Mouse (Mus musculus) left cerebral cortex, postnatal 36 days (tissue): ENCODE measurements at regions not wholly inside any gene's neighbourhood (a gene's known extent, or its start where the extent isn't known, plus 50 kb on each side); places are given as distances from the start of the nearest gene placed in this dataset.
"Not testable (repeated sequence)": the region's sequence is repeated elsewhere in the genome, so short reads cannot be mapped to it uniquely, and the experiment has no call there.

ENCODE experiments used
- DNase-seq, 2 experiments: peaks; one replicate each; pipeline ENCODE4 v3.0.0; 2021 to 2022; ENCODE audit warnings: low spot score in 2 of 2, mixed read lengths in 1 of 2
- intact Hi-C: fragments of 180-260 bp; cut with DNase I; formaldehyde crosslinking; loops from one replicate; pipeline ENCODE4 v1.15.1; 2025

GRCm38 (mm10) chr10:68935843-68936242, 212.4 kb downstream of the Tmem26 start:
- intact Hi-C loops: no loop called here
- DNase-seq: no peak

- no peak for DNase-seq
- intact Hi-C loops: no loop called here
Measured at GRCm38 (mm10) chr10:68943239-68943638, 208.0 kb upstream of the Rhobtb1 start.

DNA sequence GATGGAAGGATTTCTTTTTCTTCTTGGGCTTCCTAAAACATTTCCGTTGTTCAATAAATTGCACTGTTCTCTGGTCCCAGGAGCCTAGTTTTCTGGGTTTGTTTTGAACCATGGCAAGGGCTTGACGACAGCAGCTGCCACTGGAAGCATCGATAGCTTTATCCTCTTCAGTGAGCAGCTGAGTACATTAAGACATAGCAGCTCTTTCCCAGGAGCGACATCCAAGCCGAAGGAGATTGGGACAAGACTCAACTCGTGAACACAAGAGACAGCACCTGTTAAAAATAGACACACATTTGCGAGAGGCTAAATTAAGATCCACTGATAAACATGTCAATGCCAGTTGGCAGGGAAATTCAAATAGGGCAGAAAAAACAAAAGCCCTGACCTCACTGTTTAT, 194.7 kb upstream of the Rhobtb1 start:
- no peak for DNase-seq
- intact Hi-C loops: no loop called here

DNA sequence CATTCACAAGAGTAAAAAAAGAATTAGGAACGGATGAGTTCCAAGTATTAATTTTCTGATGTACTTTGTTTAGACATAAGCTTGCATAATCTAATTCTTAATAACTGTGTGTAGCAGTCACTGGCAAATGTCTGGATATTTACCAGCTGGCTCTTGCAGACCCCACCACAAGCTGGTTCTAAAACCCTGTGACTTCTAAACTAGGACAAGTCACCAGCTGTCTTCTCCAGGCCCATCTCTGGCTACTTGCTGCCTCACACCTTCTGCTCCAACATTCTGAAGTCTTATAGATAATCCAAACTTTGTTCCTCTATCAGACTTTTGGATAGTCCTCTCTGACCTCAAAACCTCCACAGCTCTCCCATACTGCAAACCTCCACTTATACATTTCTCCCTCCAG, 189.9 kb upstream of the Rhobtb1 start:
- intact Hi-C loops: no loop called here
- DNase-seq: no peak

GRCm38 (mm10) chr10:68963090-68963489, 188.1 kb upstream of the Rhobtb1 start:
- DNase-seq: no peak
- intact Hi-C loops: no loop called here

DNA sequence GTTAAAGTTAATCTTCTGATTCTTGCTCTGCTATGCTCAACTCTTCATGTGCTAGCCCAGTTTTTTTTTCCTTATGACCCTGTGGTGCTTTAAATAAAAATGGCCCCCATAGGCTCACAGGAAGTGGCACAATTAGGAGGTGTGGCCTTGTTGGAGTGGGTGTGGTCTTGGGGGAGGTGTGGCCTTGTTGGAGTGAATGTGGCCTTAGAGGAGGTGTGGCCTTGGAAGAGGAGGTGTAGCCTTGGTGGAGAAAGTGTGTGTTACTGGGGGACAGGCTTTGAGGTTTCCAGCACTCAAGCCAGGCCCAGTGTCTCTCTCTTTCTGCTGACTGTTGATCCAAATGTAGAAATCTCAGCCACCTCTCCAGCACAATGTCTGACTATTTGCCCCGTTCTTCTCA, 186.0 kb upstream of the Rhobtb1 start:
- no peak for DNase-seq
- intact Hi-C loops: no loop called here

DNA sequence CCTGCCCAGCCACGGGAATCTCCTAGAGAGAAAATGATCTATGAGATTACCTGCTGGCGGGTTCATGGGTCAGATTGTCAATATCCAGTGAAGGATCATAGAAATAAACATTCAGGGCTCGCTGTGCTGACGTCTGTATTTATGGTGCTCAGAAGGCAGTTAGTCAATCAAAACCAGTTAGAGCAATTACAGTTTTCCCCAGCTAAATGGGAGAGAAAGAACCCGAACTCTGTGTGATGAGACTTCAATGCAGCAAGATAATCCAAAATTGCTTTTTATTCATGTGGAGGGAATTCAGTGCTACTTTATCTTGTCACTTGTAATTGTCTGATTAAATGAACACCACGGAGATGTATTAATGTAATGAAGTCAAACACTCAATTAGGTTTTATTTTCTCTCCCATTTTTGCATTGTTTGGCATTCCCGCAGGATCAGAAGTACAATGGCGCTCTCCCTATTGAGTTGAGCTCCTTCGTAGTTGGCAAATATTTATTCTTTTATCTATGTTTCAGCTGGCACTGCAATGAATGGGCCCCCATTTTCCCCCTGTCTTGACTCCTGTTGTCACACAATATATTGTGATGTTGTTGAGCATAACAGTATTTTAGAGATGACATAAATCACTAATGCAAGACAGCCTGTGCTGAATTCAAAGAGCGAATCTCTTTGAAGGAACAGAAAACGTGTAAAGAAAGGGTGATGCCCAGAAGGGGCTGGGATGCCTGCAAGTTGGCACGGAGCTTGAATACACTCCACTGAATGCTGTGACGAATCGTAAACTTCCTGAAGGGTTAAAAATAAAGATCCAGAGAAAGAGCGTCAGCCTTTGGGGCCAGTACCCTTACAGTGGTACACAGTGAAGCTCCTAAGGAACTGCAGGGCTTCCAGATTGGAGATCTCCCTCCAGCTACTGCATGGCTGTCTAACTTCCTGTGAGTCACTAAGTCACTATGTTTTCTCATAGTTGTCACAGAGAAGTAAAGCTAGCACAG, 183.0 kb upstream of the Rhobtb1 start:
- DNase-seq: no peak
- intact Hi-C loops: no loop called here

GRCm38 (mm10) chr10:68970521-68970920, 180.7 kb upstream of the Rhobtb1 start:
- DNase-seq: no peak
- intact Hi-C loops: no loop called here

- DNase-seq: no peak
- intact Hi-C loops: no loop called here
Measured at GRCm38 (mm10) chr10:68974771-68975170, 176.5 kb upstream of the Rhobtb1 start.

DNA sequence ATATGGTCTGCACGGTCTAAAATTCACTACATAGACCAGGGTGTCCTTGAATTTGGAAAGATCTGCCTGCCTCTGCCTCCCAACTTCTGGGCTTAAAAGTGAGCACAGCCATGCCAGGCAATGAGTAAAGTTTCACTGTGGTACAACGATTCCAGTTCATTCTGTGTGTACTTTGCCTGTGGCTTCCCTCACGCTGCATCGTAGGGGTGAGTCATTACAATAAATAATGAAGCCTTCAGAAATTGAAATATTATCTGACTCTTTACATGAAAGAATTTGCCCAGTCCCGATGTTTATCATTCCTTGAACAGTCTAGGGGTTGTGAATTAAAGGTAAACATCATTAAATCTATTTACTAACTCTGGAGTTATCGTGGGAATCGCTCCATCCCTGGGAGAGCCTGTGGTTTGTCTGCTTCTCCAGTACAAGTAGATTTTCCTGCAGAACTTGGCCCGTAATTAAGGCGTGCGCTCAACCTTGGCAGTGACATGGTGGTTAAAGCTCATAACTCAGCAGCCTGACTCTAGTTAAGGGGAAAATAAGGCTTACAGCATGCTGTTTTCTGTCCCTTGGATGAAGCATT, 174.7 kb upstream of the Rhobtb1 start:
- intact Hi-C loops: no loop called here
- DNase-seq: no peak

DNA sequence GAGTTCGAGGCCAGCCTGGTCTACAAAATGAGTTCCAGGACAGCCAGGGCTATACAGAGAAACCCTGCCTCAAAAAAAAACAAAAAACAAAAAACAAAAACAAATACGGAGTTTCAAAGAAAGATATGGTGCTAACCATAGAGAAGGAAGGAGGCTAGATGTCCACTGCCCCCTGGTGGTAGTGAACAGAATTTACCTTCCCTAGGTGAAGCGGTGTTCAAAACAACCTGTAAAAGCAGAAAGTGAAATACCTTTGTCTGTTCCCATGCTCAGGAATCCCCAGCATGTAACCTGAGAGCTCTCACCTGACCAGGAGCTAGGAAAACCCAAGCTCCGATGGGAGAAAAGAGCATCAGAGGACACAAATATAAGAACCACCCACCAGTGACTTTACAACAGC, 173.1 kb upstream of the Rhobtb1 start:
- intact Hi-C loops: no loop called here
- DNase-seq: no peak

- no peak for DNase-seq
- intact Hi-C loops: no loop called here
Measured at GRCm38 (mm10) chr10:68979949-68980348, 171.3 kb upstream of the Rhobtb1 start.

DNA sequence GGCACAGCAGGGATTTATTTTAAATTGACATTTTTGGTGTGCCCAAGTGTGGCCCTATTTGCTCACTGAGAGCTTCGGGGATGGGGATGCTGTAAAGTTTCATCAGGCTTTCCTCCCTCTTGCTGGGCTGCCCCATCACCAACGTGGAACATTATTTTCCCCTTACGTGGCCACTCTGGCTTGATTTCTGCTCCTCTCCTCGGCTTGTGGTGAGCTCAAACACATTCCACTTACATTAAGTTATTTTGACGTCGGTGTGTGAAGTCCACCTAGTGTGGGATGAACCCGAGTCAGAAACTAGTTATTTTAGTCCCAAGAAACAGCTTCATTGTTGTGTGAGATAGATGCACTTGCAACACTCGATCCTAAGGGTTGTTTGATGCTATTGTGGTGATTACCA, 168.9 kb upstream of the Rhobtb1 start:
- intact Hi-C loops: no loop called here
- DNase-seq: no peak

- intact Hi-C loops: no loop called here
Measured at GRCm38 (mm10) chr10:68990584-68990983, 160.7 kb upstream of the Rhobtb1 start.

GRCm38 (mm10) chr10:68999610-69000009, 151.6 kb upstream of the Rhobtb1 start:
- intact Hi-C loops: no loop called here
- no peak for DNase-seq

More at GRCm38 (mm10) chr10:68990584-68990983, 160.7 kb upstream of the Rhobtb1 start:
- DNase-seq: no peak

- intact Hi-C loops: no loop called here
- DNase-seq: no peak
Measured at GRCm38 (mm10) chr10:69001654-69002435, 149.4 kb upstream of the Rhobtb1 start.

GRCm38 (mm10) chr10:69005199-69005872, 145.9 kb upstream of the Rhobtb1 start:
- intact Hi-C loops: loop anchor here (5.0 kb wide), 1 partner anchor 103 kb away; no protein-coding TSS in a partner anchor
- peak; percentile 68 to 82 for DNase-seq

- DNase-seq: not testable (repeated sequence)
- intact Hi-C loops: loop anchor here (5.0 kb wide), 1 partner anchor 106 kb away; no protein-coding TSS in a partner anchor
Measured at GRCm38 (mm10) chr10:69008679-69009078, 142.6 kb upstream of the Rhobtb1 start.
